Mouse (Mus musculus) E14TG2a.4 (cell line): ENCODE measurements around the gene Cep85l.

Source experiments
- H3K27me3 ChIP-seq: 2 replicates; pipeline ENCODE4 v1.6.1; 2014; ENCODE audit warnings: low read length, control low read depth; ENCODE audit not compliant: insufficient read depth
- H3K36me3 ChIP-seq: 2 replicates; pipeline ENCODE4 v1.6.1; 2014; ENCODE audit warnings: low read length, control low read depth; ENCODE audit not compliant: insufficient read depth
- H3K4me1 ChIP-seq: replicated peaks from 2 replicates; pipeline ENCODE4 v1.6.1; 2014; ENCODE audit warnings: low read depth, low read length, control low read depth
- H3K4me3 ChIP-seq: replicated peaks from 2 replicates; pipeline ENCODE4 v1.5.1; 2014; ENCODE audit warnings: mild to moderate bottlenecking, low read length
- H3K9me3 ChIP-seq: 2 replicates; pipeline ENCODE4 v1.6.1; 2014; ENCODE audit warnings: low read length, control low read depth
- CTCF ChIP-seq: conservative IDR thresholded peaks from 2 replicates; pipeline ENCODE4 v1.5.1; 2014; ENCODE audit warnings: low read length
- NANOG ChIP-seq: IDR thresholded peaks from 2 replicates; pipeline ENCODE4 v1.6.1; 2014; ENCODE audit warnings: borderline replicate concordance, low read length, mixed read lengths
- POU5F1 ChIP-seq: IDR thresholded peaks from 2 replicates; pipeline ENCODE4 v1.6.1; 2014; ENCODE audit warnings: low read length, borderline replicate concordance

Gene Cep85l

GRCm38 (mm10) chr10:53323367-53323766, 56.4 kb downstream of the Cep85l start:
- TF ChIP-seq POU5F1 (no peak), CTCF (no peak), NANOG (no peak)
- Histone ChIP-seq H3K9me3 (no peaks in the 10 kb centered on the region), H3K36me3 (no peaks in the 10 kb centered on the region), H3K4me3 (no peak overlapping the region), H3K27me3 (no peaks in the 10 kb centered on the region), H3K4me1 (no peaks in the 10 kb centered on the region)

- Histone ChIP-seq H3K4me1 (no peaks in the 10 kb centered on the region), H3K36me3 (no peaks in the 10 kb centered on the region), H3K27me3 (no peaks in the 10 kb centered on the region), H3K9me3 (peaks cover 5% of the 10 kb centered on the region; the same call in 1 of the 2 replicates), H3K4me3 (no peak overlapping the region)
- TF ChIP-seq POU5F1 (no peak), CTCF (no peak), NANOG (no peak)
These were observed 73.1 kb downstream of the Cep85l start for GRCm38 (mm10) chr10:53306674-53307073.

- peaks cover 5% of the 10 kb centered on the region; the same call in 1 of the 2 replicates for H3K9me3 ChIP-seq
- no peaks in the 10 kb centered on the region for H3K36me3 ChIP-seq
- H3K27me3 ChIP-seq, result no peaks in the 10 kb centered on the region
These were observed 73.9 kb downstream of the Cep85l start for GRCm38 (mm10) chr10:53305867-53306266.

GRCm38 (mm10) chr10:53285147-53285546, 94.6 kb downstream of the Cep85l start:
- Histone ChIP-seq H3K4me3 (no peak overlapping the region), H3K27me3 (no peaks in the 10 kb centered on the region), H3K4me1 (no peaks in the 10 kb centered on the region), H3K36me3 (no peaks in the 10 kb centered on the region), H3K9me3 (no peaks in the 10 kb centered on the region)
- no peak for TF ChIP-seq POU5F1
- TF ChIP-seq NANOG, result no peak
- TF ChIP-seq CTCF, result no peak

More at GRCm38 (mm10) chr10:53305867-53306266, 73.9 kb downstream of the Cep85l start:
- Histone ChIP-seq H3K4me3 (no peak overlapping the region), H3K4me1 (no peaks in the 10 kb centered on the region)
- TF ChIP-seq NANOG (no peak), CTCF (no peak), POU5F1 (no peak)

- TF ChIP-seq CTCF (no peak), NANOG (no peak), POU5F1 (no peak)
- H3K36me3 ChIP-seq, result no peaks in the 10 kb centered on the region
- H3K4me3 ChIP-seq, result no peak overlapping the region
- H3K9me3 ChIP-seq, result no peaks in the 10 kb centered on the region
- no peaks in the 10 kb centered on the region for H3K4me1 ChIP-seq
- H3K27me3 ChIP-seq, result no peaks in the 10 kb centered on the region
These were observed 107.5 kb downstream of the Cep85l start for GRCm38 (mm10) chr10:53272228-53272627.

- Histone ChIP-seq H3K9me3 (no peaks in the 10 kb centered on the region), H3K4me1 (no peaks in the 10 kb centered on the region), H3K27me3 (no peaks in the 10 kb centered on the region), H3K4me3 (no peak overlapping the region), H3K36me3 (no peaks in the 10 kb centered on the region)
- TF ChIP-seq POU5F1, result no peak
- no peak for TF ChIP-seq CTCF
These were observed 117.7 kb downstream of the Cep85l start for GRCm38 (mm10) chr10:53262021-53262420.

- H3K9me3 ChIP-seq, result peaks cover 23% of the 10 kb centered on the region
- no peaks in the 10 kb centered on the region for H3K27me3 ChIP-seq
- H3K4me3 ChIP-seq, result no peak overlapping the region
- TF ChIP-seq POU5F1 (no peak), NANOG (no peak)
- peaks cover 6% of the 10 kb centered on the region for H3K4me1 ChIP-seq
- H3K36me3 ChIP-seq, result no peaks in the 10 kb centered on the region
These were observed 144.4 kb downstream of the Cep85l start for GRCm38 (mm10) chr10:53235381-53235780.

GRCm38 (mm10) chr10:53234683-53235082, 145.1 kb downstream of the Cep85l start:
- H3K27me3 ChIP-seq, result no peaks in the 10 kb centered on the region
- H3K4me1 ChIP-seq, result peaks cover 6% of the 10 kb centered on the region
- peaks cover 23% of the 10 kb centered on the region for H3K9me3 ChIP-seq
- TF ChIP-seq POU5F1 (no peak), CTCF (no peak), NANOG (no peak)
- no peak overlapping the region for H3K4me3 ChIP-seq
- no peaks in the 10 kb centered on the region for H3K36me3 ChIP-seq

- TF ChIP-seq POU5F1 (no peak), CTCF (no peak), NANOG (no peak)
- Histone ChIP-seq H3K4me3 (no peak overlapping the region), H3K36me3 (no peaks in the 10 kb centered on the region), H3K27me3 (no peaks in the 10 kb centered on the region), H3K9me3 (peaks cover 23% of the 10 kb centered on the region), H3K4me1 (peaks cover 6% of the 10 kb centered on the region)
These were observed 145.6 kb downstream of the Cep85l start for GRCm38 (mm10) chr10:53234086-53234613.
